Mouse (Mus musculus): ENCODE data around the gene Klk1b8. TPM values are rescaled to one million over a fixed set of nuclear protein-coding genes. Genes with fewer than 3 reads are reported as not detected.
"Not testable (repeated sequence)": the region's sequence is repeated elsewhere in the genome, so short reads cannot be mapped to it uniquely, and the experiment has no call there.

Klk1b8 gene
- not detected in 2 replicates for total RNA-seq (2015)
- not detected in 2 replicates for total RNA-seq (2017)

GRCm38 (mm10) chr7:43950364-43950763 is at the start of gene Klk1b8:
Gene Klk1b8 (plus strand): TSS chr7:43950664.
- no peak for ATAC-seq (replicated peaks; ENCODE audit: poor library complexity)

- ATAC-seq (replicated peaks; ENCODE audit: poor library complexity), result no peak
These were observed 35.6 kb upstream of the Klk1b8 start for GRCm38 (mm10) chr7:43914821-43915220.

GRCm38 (mm10) chr7:43918426-43918825 is 32.0 kb upstream of the Klk1b8 start:
- ATAC-seq (replicated peaks; ENCODE audit: poor library complexity), result no peak

- no peak for ATAC-seq (replicated peaks; ENCODE audit: poor library complexity)
These were observed 31.6 kb upstream of the Klk1b8 start for GRCm38 (mm10) chr7:43918871-43919270.

- peak; percentile 76 for ATAC-seq (replicated peaks; ENCODE audit: poor library complexity)
These were observed 30.7 kb upstream of the Klk1b8 start for GRCm38 (mm10) chr7:43919559-43920451.

- peak; percentile 59 for ATAC-seq (replicated peaks; ENCODE audit: poor library complexity)
These were observed 29.9 kb upstream of the Klk1b8 start for GRCm38 (mm10) chr7:43920582-43920981.

- peak; percentile 54 for ATAC-seq (replicated peaks; ENCODE audit: poor library complexity)
These were observed 29.4 kb upstream of the Klk1b8 start for GRCm38 (mm10) chr7:43921087-43921486.

- no peak for ATAC-seq (replicated peaks; ENCODE audit: poor library complexity)
These were observed 28.5 kb upstream of the Klk1b8 start for GRCm38 (mm10) chr7:43921941-43922340.

GRCm38 (mm10) chr7:43925985-43926384 is 24.5 kb upstream of the Klk1b8 start:
- ATAC-seq (replicated peaks; ENCODE audit: poor library complexity), result peak; percentile 49; the same call in 1 of the 2 replicates

GRCm38 (mm10) chr7:43928521-43928920 is 21.9 kb upstream of the Klk1b8 start:
- peak; percentile 44; the same call in 1 of the 2 replicates for ATAC-seq (replicated peaks; ENCODE audit: poor library complexity)

- no peak for ATAC-seq (replicated peaks; ENCODE audit: poor library complexity)
These were observed 18.1 kb upstream of the Klk1b8 start for GRCm38 (mm10) chr7:43932337-43932736.

GRCm38 (mm10) chr7:43933440-43933839 is 17.0 kb upstream of the Klk1b8 start, which contains the start of gene Klk15:
Gene Klk15 (plus strand): TSS chr7:43933740.
- no peak for ATAC-seq (replicated peaks; ENCODE audit: poor library complexity)

- no peak for ATAC-seq (replicated peaks; ENCODE audit: poor library complexity)
These were observed 15.7 kb upstream of the Klk1b8 start for GRCm38 (mm10) chr7:43934747-43935146.

- no peak for ATAC-seq (replicated peaks; ENCODE audit: poor library complexity)
These were observed 13.9 kb upstream of the Klk1b8 start for GRCm38 (mm10) chr7:43936551-43936950.

- ATAC-seq (replicated peaks; ENCODE audit: poor library complexity), result not testable (repeated sequence)
These were observed 8.2 kb upstream of the Klk1b8 start for GRCm38 (mm10) chr7:43942293-43942692.

- no peak for ATAC-seq (replicated peaks; ENCODE audit: poor library complexity)
These were observed 5.7 kb upstream of the Klk1b8 start for GRCm38 (mm10) chr7:43944727-43945264.

GRCm38 (mm10) chr7:43952703-43953102 is 2.2 kb downstream of the Klk1b8 start:
- ATAC-seq (replicated peaks; ENCODE audit: poor library complexity), result no peak

GRCm38 (mm10) chr7:43966451-43966850 is 16.0 kb downstream of the Klk1b8 start, which contains the start of gene Klk1b1:
Gene Klk1b1 (plus strand): TSS chr7:43966751.
- ATAC-seq (replicated peaks; ENCODE audit: poor library complexity), result no peak

GRCm38 (mm10) chr7:43967058-43967457 is 16.6 kb downstream of the Klk1b8 start:
- peak; percentile 31; the same call in 1 of the 2 replicates for ATAC-seq (replicated peaks; ENCODE audit: poor library complexity)

GRCm38 (mm10) chr7:43967612-43968011 is 17.1 kb downstream of the Klk1b8 start:
- peak; percentile 61 for ATAC-seq (replicated peaks; ENCODE audit: poor library complexity)

GRCm38 (mm10) chr7:43975761-43976160 is 25.3 kb downstream of the Klk1b8 start, which contains the start of gene Klk1b9:
Gene Klk1b9 (plus strand): TSS chr7:43976061.
- not testable (repeated sequence) for ATAC-seq (replicated peaks; ENCODE audit: poor library complexity)

- ATAC-seq (replicated peaks; ENCODE audit: poor library complexity), result no peak
These were observed 35.2 kb downstream of the Klk1b8 start for GRCm38 (mm10) chr7:43985657-43986056.

Data from megakaryocyte progenitor cell, adult 5-6 weeks (primary cell).